Mouse (Mus musculus) embryonic fibroblast, embryonic 13.5 days (primary cell): ENCODE results near the gene Nusap1. TPM values are rescaled to one million over a fixed set of nuclear protein-coding genes. Genes with fewer than 3 reads are reported as not detected.
"Not testable (repeated sequence)": the region's sequence is repeated elsewhere in the genome, so short reads cannot be mapped to it uniquely, and the experiment has no call there.

Source experiments
- H3K27ac ChIP-seq: 2 replicates; pipeline ENCODE4 v1.5.1; 2012; ENCODE audit warnings: low read length, control low read depth, inconsistent platforms; ENCODE audit not compliant: insufficient read depth
- H3K4me1 ChIP-seq: 2 replicates; pipeline ENCODE4 v1.6.1; 2011; ENCODE audit warnings: low read length; ENCODE audit not compliant: control insufficient read depth, insufficient read depth
- H3K4me3 ChIP-seq: 2 replicates; pipeline ENCODE4 v1.5.1; 2011; ENCODE audit warnings: mild to moderate bottlenecking, control low read depth, low read length; ENCODE audit not compliant: insufficient read depth
- CTCF ChIP-seq: IDR thresholded peaks from 2 replicates; pipeline ENCODE4 v1.5.1; 2011; ENCODE audit warnings: mild to moderate bottlenecking, control low read depth, low read length, moderate library complexity, borderline replicate concordance; ENCODE audit not compliant: insufficient read depth
- POLR2A ChIP-seq: IDR thresholded peaks from 2 replicates; pipeline ENCODE4 v1.6.1; 2011; ENCODE audit warnings: low read depth, mild to moderate bottlenecking, control low read depth, low read length, moderate library complexity
- polyA plus RNA-seq: library from polyadenylated mRNA; stranded (reverse); fragments of >200 nt; gene quantifications from 2 replicates; pipeline ENCODE4 v1.2.4, GENCODE M21; 2011; ENCODE audit warnings: low read depth; ENCODE audit not compliant: missing spikeins, insufficient read length

Gene Nusap1
- polyA plus RNA-seq, 1 experiment = 59.3 TPM

DNA sequence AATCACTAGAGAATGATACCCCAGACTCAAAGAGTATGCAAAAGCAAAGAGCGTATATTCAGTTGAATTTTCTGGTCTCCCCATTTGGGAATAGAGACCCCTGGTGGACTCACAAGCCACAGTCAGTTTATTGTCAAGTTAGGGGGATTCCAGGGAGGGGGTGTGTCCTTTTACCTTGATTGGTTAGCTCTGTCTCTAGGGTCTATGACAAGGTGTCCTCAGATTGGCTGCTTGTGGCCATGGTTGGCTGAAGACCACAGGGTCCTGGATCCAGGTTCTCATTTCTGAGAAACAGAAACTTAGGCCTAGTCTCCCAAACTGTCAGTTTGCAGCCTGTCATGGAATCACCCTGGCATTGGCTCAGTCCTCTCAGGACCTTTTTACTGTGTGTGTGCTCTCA lies 18.7 kb downstream of the Nusap1 start:
- H3K4me3 ChIP-seq = no peak overlapping the region
- H3K27ac ChIP-seq = no peak overlapping the region
- TF ChIP-seq CTCF (no peak), POLR2A (no peak)
- no peaks in the 10 kb centered on the region for H3K4me1 ChIP-seq

DNA sequence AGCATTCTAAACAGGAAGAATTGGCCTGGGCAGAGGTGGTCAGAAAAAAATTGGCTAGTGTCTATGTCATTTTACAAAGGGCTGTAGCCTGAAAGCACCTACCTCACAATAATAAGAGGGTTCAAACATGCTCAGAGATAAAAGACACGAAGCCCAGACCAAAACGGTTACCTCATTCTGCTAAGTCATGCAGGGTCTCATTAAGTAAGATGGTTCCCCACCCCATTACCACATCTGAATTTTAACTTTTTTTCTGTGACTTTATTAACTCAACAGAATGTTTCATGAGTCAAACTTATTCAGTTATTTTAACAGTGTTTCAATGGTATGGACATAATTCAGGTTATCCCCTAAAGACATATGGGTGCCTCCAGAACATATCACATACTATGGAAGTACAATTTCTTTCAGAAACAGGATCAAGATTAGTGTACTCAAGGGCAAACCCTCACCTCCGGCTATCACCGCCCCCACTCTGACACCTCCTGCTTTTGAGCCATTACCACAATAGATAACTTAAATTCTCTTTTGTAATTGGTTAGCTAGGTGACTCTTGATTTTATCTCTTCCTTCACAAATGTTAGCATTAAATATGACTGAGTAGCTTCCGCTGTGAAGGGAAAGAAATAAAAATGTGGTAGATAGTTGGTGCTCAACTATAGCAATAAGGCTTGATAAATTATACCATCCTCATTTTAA lies 23.3 kb downstream of the Nusap1 start:
- no peak for TF ChIP-seq POLR2A
- no peak for TF ChIP-seq CTCF
- Histone ChIP-seq H3K4me3 (no peak overlapping the region), H3K27ac (no peak overlapping the region), H3K4me1 (no peaks in the 10 kb centered on the region)

DNA sequence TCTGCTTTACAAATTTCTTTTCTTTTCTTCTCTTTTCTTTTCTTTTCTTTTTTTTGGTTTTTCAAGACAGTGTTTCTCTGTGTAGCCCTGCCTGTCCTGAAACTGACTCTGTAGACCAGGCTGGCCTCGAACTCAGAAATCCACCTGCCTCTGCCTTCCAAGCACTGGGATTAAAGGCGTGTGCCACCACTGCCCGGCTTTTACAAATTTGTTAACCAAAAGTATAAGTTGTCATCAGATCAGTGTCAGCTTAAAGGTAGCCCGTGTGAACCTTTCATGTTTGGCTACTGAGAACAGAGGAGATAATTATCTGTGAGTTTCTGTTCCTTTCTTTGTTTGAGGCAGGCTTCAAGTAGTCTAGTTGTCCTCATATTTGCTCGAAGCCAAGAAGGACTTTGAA lies 26.2 kb downstream of the Nusap1 start:
- TF ChIP-seq POLR2A (no peak), CTCF (no peak)
- no peaks in the 10 kb centered on the region for H3K4me1 ChIP-seq
- no peak overlapping the region for H3K27ac ChIP-seq
- H3K4me3 ChIP-seq = no peak overlapping the region

DNA sequence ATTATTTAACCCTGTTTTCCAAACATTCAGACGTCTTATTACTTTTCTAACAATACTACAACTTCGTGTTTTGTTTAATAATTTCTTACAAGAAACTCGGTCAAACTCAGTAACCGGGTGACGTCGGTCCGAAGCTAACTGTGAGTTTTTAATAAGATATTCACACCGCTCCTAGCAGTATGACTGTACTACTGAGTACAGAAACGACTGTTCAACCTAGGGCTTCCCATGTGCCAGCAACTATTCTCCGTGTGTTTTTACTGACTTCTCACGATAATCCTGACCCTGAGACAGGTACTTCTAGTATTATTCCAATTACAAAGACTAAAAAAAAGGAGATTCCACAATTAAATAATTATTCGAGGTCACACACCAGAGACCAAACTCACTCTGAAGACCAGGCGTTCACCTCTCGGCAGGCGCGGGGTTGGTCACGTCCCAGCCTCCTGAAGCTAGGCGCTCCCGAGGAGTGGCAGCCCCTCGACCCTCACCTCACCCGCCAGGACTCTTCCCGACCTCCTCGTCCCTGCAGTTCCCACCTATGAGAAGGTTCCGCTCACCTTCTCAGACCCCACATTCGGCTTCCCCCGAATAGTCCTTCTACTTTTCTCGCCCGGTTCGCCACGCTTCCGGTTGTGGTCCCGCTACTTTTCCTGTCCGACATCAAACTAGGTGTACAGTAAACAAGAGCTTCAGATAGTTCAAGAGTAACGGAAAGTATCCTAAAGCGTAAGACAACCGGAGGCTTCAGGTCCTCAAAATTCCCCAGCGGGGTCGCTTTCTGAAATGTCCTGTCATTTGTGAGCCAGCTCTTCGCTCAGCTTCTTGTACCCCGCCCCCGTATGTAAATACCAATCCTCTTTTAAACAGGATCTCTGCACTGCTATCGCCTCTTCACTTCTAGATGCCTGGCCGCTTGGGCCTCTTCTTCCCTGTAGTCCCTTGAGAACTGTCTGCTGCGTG lies 44.4 kb downstream of the Nusap1 start, which contains the start of gene Ndufaf1:
TSS of gene Ndufaf1 (minus strand) at position 608 of the 963 bp plus-strand sequence.
- Histone ChIP-seq H3K27ac (no peak within 1 kb of the TSS), H3K4me1 (no peaks in the 10 kb centered on the region), H3K4me3 (peak within 1 kb of the TSS; percentile 89)
- no peak for TF ChIP-seq CTCF
- TF ChIP-seq POLR2A = peak; percentile 65

DNA sequence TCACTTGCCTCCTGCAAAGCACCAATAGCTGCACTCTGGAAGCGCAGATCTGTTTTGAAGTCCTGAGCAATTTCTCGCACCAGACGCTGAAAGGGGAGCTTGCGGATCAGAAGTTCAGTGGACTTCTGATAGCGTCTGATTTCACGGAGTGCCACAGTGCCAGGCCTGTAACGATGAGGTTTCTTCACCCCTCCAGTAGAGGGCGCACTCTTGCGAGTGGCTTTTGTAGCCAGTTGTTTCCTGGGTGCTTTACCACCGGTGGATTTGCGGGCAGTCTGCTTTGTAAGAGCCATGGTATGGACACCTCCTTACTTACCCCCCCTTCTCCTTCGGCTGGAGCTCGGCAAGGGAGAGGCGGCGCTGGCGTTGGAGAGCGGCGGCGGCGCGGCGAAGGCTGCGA lies 47.6 kb downstream of the Nusap1 start:
- not testable (repeated sequence) for H3K27ac ChIP-seq, H3K4me3 ChIP-seq, H3K4me1 ChIP-seq

DNA sequence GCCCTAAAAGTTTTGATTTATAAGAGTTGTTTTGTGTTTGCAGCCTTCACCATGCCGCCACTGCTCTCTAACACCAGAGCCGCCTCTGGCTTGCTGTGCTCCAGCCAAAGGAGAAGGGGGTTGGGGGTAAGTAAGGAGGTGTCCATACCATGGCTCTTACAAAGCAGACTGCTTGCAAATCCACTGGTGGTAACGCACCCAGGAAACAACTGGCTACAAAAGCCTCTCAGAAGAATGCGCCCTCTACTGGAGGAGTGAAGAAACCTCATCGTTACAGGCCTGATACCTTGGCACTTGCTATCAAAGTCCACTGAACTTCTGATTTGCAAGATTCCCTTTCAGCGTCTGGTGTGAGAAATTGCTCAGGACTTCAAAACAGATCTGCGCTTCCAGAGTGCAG lies 50.9 kb downstream of the Nusap1 start:
- TF ChIP-seq CTCF (no peak), POLR2A (no peak)
- no peak overlapping the region for H3K4me3 ChIP-seq
- no peak overlapping the region for H3K27ac ChIP-seq
- no peaks in the 10 kb centered on the region for H3K4me1 ChIP-seq

DNA sequence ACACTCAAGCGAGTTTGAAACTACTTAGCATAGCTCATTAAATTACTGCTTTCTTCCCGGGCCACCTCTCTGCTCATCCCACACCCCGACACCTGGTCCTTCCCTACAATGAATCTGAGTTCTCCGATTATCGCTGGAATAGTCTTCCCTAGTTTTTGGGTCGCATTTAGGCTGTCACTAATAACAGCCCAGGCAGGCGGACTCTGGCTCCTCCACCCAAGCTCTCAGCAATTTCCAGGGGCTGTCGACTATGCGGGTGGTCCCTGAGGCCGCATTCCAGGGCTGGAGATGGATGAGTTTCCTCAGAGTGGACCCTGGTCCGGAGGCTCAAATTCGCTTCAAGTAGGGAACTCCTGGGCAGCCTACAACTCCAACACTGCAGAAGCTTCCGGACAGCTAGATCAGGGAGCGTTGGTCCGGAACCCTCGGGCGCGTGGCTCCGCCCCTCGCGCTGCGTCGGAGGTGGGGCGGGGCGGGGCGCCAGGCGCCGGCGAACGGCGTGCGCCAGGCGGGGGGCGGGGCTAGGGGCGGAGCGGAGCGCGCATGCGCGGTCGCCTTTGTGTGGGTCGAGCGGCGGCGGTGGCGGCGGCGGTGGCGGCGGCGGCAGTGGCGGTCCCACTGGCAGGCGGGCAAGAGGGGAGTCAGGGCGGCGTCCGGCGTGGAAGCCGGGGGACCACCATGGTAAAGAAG lies 56.6 kb downstream of the Nusap1 start, which contains the start of gene Rtf1:
TSS of gene Rtf1 (plus strand) at position 544 of the 690 bp plus-strand sequence.
- no peak for TF ChIP-seq CTCF
- TF ChIP-seq POLR2A = peak; percentile 97
- Histone ChIP-seq H3K27ac (peak within 1 kb of the TSS; percentile 47), H3K4me3 (peak within 1 kb of the TSS; percentile 94), H3K4me1 (no peaks in the 10 kb centered on the region)

DNA sequence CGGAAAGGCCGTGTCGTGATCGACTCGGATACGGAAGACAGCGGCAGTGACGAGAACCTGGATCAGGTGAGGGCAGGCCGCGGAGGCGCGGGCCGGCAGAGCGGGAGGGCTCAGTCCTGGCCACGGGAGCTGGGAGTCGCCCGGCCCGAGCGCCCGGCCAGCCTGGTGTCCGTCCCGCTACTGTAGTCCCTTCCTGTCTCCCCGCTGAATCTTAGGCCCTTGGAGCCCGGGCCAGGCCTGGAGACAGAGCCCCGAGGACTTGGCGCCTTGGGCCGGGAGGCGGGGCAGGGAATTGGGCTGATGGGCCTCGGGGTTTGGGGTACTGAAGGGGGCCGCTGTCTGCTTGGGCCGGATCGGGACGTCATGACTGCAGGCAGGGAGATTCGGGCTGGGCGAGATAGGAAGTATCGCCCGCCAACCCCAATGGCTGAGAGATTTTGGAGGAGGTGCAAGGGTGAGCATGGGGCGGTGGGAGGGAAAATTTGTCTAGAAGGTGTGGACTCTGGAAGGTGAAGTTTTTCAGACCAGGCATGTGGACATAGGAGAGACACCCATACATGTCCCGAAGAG lies 57.2 kb downstream of the Nusap1 start:
- TF ChIP-seq POLR2A (no peak), CTCF (no peak)
- no peaks in the 10 kb centered on the region for H3K4me1 ChIP-seq
- 0 out of 2 replicates have a peak overlapping the region, but pooled peaks have one; percentile 2 for H3K27ac ChIP-seq
- H3K4me3 ChIP-seq = peak overlapping the region; percentile 94

DNA sequence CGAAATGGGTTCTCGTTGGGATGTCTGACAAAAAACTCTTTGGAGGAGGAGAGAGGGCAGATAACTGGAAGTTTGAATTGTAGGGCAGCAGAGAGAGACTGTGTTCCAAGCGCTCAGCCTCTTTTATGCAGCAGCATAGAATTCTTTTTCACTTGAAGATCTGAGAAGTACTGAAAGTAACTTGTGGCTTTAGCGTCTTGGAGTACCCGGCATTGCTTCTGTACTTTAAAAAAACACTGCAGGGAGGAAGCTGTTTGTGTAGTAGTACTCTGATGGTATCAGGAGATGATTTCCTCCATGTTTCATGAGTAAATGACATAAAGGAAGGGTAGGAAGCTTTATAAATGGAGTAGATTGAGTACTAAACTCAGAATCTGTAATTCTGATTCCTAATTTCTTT lies 57.7 kb downstream of the Nusap1 start:
- TF ChIP-seq POLR2A (no peak), CTCF (no peak)
- no peaks in the 10 kb centered on the region for H3K4me1 ChIP-seq
- no peak overlapping the region for H3K27ac ChIP-seq
- H3K4me3 ChIP-seq = peak overlapping the region; percentile 94
